Mouse (Mus musculus): ENCODE results near the gene Lamc1.

DNA sequence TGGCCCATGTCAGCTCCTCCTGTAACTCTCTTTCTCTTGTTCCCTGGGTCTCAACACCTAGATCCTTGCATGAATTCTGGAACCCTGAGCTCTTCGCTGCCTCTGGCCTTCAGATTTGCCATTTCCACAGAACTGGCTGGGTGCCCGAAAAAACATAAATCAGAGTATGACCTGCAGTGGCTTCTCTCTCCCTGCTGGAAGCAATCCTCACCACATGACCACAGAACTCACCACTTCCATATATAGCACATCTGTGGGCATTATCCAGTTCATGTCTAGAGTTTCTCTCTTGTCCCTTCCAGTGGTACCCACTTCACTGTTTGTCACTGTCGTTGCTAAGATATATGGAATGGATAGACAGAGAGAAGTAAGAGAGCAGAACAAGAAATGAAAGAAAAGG lies 159.3 kb downstream of the Lamc1 start:
- no peak for TF ChIP-seq CTCF (IDR thresholded peaks at IDR 0.05; ENCODE audit: extremely low read depth, insufficient read length, insufficient replicate concordance, low read depth, low read length)
- no peak for TF ChIP-seq POLR2A (IDR thresholded peaks at IDR 0.05; ENCODE audit: low read depth, low read length)

All from small intestine, adult 2 months (tissue).